Mouse (Mus musculus): Measurements from ENCODE around the gene Itgb2.

The Itgb2 gene

DNA sequence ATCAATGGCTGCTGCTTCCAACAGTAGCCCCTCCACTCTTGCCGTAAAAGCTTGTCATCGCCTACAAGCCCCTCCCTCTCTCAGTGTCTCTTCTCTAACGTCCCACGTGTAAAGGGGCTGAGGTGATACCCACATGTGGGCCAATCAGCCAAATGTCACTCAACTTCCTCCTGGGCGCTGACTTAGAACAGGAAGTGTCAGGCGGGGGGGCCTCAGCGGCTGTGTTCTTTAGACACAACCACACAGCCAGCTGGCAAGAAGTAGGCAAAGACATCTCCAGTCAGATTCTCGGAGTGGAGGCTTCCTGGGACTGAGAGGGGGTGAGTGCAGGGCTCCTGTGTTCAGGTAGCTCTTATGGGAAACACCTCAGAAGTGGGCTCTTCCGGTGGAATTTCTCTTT is at the start of gene Itgb2:
TSS of gene Itgb2 (plus strand) at position 113 of the 400 bp plus-strand sequence.
- no peak for DNase-seq (ENCODE audit: low spot score in 2 of 2)

DNA sequence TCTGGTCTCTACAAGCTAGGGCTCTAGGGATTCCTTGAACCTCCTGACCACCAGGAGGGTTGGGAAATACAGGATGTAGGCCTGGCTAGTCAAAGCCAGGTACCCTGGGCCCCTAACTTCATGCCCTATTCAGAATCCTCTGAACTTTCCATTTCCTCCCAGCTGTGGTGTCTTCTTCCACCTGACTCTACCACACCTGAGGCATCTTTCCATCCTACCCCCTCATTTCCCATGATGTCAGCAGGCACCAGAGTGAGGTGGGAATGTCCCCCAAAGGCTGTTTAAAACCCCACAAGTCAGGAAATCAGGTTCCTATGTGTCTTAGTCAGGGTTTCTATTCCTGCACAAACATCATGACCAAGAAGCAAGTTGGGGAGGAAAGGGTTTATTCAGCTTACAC is 48.2 kb upstream of the Itgb2 start:
- no peak for DNase-seq (ENCODE audit: low spot score in 2 of 2)

DNA sequence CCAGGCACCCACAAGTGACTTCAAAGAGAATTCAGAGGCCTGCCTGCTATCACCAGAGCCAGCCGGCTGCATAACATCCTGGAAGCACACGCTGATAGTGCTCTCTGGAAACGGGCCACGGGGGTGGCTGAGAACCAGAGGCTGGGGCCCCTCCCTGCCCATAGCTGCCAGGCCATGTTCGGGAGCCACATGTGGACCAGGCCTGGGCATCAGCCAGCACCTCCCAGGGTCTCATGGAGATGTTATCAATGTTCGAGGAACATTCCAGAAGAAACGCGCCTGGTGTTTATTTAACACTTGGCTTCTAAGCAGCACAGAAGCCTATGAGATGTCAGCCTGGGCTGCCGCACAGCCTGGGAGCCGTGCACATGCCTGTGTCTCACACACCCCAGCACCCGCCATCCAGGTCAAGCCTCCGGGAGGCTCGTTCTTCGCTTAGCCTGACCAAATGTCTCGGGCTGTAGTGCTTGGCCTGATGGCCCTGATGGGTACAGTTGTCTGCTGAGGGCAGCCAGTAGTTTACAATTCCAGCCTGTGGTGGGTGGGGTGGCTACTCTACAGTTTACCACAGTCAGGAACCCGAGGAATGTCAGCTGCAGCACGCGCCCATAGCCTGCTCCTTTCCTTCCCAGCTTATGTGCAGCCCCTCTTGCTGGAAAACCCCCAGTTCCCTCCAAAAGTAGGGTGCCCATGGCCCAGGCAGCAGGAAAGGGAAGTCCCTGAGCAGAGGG is 45.7 kb upstream of the Itgb2 start:
- no peak for DNase-seq (ENCODE audit: low spot score in 2 of 2)

DNA sequence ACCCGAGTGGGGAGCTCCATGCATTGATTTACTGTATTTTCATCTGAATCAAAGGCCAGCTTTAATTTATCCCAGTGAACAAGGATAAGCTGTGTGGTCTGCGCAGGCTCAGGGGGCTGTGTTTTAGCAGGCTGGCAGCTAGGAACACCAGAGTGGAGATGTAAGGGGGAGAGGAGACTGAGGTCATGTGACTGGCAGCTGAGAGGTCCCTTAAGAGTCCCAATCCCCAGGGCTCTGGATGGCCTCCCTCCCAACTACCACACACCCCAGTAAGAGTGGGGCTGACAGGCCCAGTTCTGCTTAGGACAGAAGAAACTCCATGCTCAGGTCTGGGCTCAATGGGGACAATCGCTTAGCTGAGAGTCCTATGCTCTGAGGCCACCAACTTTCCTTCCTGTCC is 44.3 kb upstream of the Itgb2 start:
- no peak for DNase-seq (ENCODE audit: low spot score in 2 of 2)

DNA sequence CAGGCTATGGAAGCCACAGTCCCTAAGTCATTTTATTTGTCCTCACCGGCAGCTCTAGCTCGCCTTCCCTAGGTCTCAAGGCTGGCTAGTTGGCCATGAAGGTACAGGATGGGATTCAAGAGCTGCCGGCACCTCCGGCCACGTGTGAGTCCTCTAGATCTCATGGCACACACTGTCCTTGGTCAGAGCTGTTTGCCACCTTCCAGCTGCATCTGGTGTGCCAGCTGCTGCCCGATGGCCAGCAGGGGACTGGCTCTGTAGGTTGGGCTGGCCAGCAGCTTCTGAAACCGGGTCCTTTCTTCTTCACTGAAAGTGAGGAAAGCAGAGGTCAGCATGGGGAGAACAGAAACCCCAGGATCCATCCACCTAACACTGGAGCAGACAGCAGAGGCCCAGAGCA is 41.9 kb upstream of the Itgb2 start:
- DNase-seq (ENCODE audit: low spot score in 2 of 2) = no peak

- no peak for DNase-seq (ENCODE audit: low spot score in 2 of 2)
These were observed 38.5 kb upstream of the Itgb2 start for GRCm38 (mm10) chr10:77491585-77491984.

GRCm38 (mm10) chr10:77492885-77493284 is 37.2 kb upstream of the Itgb2 start:
- no peak for DNase-seq (ENCODE audit: low spot score in 2 of 2)

- DNase-seq (ENCODE audit: low spot score in 2 of 2) = no peak
These were observed 32.9 kb upstream of the Itgb2 start for GRCm38 (mm10) chr10:77497185-77497584.

DNA sequence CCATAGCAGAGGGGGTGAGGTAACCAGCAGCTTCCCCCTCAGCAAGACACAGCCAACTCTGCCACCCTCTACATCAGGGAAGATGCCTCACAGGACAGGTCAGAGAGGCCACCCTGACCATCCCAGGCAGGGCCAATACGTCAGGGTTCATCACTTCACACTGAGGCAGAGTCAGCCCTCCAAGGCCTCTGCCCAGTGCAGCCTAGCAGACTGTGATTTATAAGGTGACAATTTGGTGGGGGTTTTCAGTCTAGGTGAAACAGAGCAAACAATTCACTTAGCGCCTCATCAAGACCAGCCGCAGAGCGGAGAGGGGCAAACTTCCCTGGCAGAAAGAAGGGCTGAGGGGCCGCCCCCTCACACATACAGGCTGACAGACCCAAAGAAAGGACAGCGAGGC is 31.8 kb upstream of the Itgb2 start:
- no peak for DNase-seq (ENCODE audit: low spot score in 2 of 2)

GRCm38 (mm10) chr10:77500636-77501035 is 29.4 kb upstream of the Itgb2 start:
- no peak for DNase-seq (ENCODE audit: low spot score in 2 of 2)

- no peak for DNase-seq (ENCODE audit: low spot score in 2 of 2)
These were observed 26.8 kb upstream of the Itgb2 start for GRCm38 (mm10) chr10:77502967-77503922.

- no peak for DNase-seq (ENCODE audit: low spot score in 2 of 2)
These were observed 25.9 kb upstream of the Itgb2 start for GRCm38 (mm10) chr10:77504143-77504542.

- no peak for DNase-seq (ENCODE audit: low spot score in 2 of 2)
These were observed 23.5 kb upstream of the Itgb2 start for GRCm38 (mm10) chr10:77506526-77506925.

GRCm38 (mm10) chr10:77506961-77507577 is 23.0 kb upstream of the Itgb2 start:
- DNase-seq (ENCODE audit: low spot score in 2 of 2) = no peak

DNA sequence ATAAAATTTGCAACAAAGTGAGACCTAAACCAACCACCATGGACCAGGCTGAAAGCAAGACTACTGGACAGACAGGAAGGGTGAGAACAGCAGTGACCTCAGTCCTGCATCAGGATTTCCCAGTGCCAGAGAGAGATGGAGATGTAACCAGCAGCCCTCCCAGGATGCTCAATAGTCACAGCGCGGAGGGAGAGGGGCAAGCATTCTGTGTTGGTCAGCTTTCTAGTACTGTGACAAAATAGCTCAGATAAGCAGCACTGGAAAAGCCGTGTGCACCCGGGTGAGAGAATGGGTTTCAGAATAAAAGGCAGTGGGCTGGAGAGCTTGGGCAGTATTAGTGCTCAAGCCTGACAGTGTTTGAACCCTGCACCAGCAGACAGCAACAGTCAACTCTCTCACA is 22.3 kb upstream of the Itgb2 start:
- no peak for DNase-seq (ENCODE audit: low spot score in 2 of 2)

DNA sequence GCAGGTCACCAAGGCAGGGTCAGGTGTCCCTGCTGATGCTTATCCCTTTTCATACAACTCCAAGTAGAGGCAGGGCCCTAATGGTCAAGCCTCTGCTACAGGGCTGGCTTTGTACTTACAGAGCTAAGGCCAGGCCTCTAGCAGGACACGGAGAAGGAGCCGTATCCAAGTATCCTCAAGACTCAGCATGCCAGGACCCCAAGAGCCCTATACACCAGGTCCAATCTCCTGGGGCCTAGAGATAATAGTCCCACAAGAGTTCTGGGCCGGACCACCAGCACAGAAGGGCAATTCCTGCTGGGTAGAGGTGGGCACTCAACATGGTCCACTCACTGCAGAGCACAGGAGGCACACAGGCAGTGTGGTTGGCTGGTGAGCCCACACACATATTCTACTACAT is 21.3 kb upstream of the Itgb2 start:
- DNase-seq (ENCODE audit: low spot score in 2 of 2) = no peak

DNA sequence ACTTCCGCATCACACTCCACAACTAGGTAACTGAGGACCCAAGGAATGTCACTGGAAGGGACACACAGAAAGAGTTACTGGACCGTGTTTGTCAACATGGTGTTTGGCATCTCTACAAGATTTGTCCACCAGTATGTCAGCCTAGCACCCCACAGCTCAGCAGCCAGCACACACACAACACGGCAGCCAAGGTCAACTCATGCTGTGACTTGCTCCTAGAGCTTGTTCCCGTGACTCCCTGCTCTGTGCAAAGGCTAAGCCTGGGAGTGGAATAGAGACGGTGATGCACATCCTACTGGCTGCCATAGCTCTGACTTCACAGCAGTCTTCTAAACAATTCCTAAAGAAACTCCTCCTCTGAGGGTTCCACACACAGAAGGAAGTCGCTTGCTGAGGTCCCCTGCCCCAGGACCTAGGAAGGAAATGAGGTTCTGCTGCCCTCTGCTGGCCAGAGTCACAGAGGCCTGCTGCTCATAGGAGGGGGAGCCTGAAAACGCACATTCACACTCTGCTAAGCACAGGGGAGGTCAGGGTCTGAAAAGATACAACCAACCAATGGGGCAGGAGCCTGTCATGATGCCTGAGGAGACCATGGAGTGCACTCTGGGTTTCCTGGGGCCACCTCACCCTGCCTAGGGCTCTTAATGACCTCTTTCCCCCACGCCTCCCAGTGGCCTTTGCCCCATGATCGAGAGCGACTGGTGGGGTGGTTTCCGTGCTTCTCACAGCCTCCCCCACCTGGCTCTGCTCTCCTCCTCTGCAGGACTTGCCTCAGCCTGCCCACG is 20.5 kb upstream of the Itgb2 start:
- DNase-seq (ENCODE audit: low spot score in 2 of 2) = peak in 1 of 2 experiments; percentile 76

DNA sequence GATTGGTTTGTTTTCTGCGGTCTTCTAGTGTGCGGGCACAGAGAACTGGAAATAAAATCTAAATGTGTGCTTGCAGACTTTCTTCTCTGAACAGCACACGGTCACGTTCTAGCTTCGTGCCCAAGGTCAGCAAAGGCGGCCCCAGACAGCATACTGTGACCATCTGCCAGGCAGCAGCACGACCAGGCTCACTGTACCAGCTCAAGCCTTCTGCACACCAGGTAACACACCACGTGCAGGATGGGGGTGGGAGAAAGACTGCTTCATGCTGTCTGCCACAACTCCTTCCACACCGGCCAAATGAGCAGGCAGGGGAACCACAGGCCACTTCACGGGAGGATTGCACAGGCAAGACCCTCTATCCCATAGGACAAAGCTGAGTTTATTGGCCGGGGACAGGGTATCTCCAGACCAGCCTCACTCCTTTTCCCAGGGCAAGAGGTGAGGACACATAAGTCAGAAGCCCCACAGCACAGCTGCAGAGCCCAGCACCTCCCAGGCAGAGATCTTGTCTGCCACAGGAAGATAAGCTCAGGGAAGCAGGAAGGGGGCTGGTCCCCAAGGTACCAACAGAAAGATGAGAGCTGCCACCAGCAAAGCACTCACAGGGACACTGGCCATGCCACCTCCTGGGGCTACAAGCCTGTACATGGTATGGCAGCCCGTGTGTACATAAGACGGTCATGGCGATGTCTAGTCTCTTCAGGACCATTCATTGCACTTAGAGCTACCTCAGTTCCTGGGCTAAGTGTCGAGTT is 19.6 kb upstream of the Itgb2 start:
- DNase-seq (ENCODE audit: low spot score in 2 of 2) = no peak

DNA sequence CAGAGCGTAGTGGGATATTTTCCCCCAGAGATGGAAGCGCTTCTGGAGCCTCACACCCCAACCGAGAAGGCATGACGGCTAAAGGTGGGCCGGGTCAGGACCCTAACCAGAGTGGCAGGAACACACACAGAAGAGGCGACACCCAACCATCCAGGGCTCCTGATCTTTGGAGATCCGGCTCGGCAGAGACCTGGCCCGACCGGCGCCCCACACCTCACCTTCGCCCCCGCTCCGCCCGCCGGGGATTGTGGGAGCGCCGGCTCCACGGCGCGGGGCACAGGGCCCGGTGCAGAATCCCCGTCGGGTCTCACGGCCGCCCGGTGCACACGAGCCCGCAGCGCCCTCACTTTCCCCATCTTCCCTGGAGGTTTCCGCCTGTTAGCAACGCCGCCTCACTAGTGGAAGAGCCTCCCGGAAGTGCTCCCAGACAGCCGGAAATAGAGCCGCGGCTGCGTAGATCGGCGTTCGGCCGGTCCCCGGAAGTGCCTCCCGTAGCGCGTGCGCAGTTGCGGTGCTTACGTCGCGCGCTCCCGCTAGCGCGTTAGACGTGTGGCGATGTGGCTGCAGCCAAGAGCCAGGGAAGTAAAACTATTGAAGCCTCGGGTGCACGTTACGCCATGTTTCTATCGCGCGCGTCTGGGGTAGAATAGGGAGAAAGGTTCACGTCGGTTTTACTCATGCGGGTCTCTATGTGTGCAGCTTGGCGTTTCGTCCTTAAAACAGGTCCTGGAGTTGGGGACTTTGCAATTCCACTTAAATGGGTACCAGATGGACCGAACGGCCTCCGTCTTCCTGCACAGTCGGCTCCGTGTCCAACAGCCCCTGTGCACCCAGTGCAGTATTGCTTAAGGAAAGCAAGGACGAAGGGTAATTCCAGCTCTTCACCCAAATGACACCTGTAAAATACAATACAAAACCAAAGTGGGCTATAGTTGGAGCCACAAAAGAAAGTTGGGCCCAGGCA is 14.4 kb upstream of the Itgb2 start, which contains the start of gene Fam207a:
TSS of gene Fam207a (minus strand) at position 401 of the 964 bp plus-strand sequence.
- DNase-seq (ENCODE audit: low spot score in 2 of 2) = peak; percentile 84 to 90

Measured in frontal cortex, postnatal 14 days (tissue).